Mouse (Mus musculus): ENCODE data around the gene Ube2g2. TPM values are rescaled to one million over a fixed set of nuclear protein-coding genes. Genes with fewer than 3 reads are reported as not detected.

Gene Ube2g2
- polyA plus RNA-seq, 1 experiment = 51.8 TPM

DNA sequence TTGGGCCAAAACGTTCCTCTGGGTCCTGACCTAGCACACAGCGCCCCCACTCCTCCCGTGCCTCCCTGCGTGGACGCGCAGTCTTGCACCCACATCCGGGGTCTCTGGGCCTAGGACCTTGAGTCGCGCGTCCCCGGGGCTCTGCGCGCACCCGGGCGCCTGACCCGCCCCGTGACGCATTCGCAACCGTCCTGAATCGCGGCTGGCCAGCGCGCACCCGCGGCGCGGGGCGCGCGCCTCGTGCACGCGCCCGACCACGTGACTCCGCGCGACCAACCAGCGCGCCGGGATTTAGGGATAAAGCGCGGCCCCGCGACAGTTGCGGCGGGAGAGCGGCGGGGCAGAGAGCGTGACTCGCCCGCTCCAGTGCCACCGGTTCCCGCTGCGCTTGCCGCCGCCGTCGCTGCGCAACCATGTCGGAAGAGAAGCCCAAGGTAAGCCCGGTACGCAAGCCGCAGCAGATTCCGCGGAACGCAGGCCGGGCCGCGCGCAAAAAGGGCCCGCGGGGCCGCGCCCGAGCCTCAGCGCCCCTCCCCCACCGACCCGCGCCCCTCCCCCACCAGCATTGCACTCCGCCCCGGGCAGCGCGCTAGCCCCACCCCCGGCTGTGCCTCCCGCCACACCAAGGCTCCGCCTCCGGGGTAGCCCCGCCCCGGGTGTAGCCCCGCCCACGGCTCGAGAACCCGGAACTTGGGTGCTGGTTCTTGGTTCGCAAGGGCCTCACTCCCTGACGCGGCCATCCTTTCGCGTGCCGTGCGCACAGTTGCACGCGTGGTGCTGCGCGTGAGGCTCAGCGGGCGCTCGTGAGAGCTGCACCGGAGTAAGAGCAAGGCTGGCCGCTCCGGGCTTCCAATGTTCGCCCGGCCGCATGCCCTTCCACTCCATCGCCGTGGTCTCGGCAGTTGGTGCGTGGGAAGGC, 15.9 kb upstream of the Ube2g2 start, which contains the start of the genes Sumo3 and Gm49325:
Gene Sumo3 (plus strand): TSS at position 190 of the 919 bp plus-strand sequence.
Gene Gm49325 (plus strand): TSS at position 290 of the 919 bp plus-strand sequence.
- peak; percentile 81 to 93 for DNase-seq (ENCODE audit: extremely low spot score in 1 of 2, low spot score in 1 of 2)

DNA sequence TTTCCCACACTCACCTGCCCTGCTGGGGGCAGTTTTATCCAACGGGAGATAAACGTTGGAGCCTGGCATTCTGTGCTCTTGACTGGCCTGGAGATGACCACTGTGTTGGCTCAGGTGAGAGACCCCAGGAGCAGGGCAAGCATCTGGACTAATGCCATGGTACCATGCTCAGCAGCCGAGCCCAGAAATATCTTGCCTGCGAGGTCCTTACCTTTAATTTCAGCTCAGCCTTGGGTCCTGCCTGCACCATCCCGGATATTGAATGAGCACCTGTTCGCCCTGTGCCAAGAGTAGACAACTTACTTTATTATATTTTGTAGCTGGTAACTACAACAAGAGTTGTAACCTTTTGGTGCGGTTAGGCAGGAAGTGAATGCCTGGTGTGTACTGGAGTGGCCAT, 15.2 kb upstream of the Ube2g2 start:
- no peak for DNase-seq (ENCODE audit: extremely low spot score in 1 of 2, low spot score in 1 of 2)

DNA sequence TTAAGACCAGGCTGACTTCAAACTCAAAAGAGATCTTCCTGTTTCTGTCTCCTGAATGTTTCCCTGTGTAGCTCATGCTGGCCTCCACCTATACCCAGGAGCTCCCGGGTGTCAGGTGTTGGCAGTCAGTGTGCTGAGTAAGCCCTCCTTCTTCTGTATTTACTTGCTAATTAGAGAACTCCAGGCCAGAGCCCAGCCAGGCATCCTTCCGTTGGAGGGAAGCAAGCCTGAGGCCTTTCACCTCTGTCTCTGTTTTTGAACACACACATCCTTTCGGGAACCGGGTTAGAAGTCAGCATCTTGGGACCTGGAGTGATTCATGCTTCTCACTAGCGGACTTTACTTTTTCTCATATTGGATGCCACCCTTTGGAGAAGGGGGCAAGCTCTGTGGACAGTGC, 14.6 kb upstream of the Ube2g2 start:
- no peak for DNase-seq (ENCODE audit: extremely low spot score in 1 of 2, low spot score in 1 of 2)

DNA sequence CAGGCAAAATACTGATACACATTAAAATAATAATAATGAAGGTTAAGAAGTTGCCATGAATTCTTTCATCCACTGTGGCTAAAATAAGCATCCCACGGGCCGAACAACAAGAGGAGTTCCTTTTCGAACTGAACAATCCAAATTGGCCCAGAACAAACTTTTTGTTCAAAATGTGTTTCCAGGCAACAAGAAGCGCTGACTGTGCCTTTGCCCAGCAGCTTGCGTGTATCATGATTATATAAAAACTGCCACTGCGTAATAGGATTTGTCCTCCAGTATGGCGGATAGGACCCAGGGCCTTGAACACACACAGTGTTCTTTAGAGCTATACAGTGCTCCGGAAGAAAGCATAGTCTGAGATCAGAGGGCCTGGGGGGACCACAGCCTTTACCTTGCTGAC, 13.5 kb upstream of the Ube2g2 start:
- DNase-seq (ENCODE audit: extremely low spot score in 1 of 2, low spot score in 1 of 2) = no peak

DNA sequence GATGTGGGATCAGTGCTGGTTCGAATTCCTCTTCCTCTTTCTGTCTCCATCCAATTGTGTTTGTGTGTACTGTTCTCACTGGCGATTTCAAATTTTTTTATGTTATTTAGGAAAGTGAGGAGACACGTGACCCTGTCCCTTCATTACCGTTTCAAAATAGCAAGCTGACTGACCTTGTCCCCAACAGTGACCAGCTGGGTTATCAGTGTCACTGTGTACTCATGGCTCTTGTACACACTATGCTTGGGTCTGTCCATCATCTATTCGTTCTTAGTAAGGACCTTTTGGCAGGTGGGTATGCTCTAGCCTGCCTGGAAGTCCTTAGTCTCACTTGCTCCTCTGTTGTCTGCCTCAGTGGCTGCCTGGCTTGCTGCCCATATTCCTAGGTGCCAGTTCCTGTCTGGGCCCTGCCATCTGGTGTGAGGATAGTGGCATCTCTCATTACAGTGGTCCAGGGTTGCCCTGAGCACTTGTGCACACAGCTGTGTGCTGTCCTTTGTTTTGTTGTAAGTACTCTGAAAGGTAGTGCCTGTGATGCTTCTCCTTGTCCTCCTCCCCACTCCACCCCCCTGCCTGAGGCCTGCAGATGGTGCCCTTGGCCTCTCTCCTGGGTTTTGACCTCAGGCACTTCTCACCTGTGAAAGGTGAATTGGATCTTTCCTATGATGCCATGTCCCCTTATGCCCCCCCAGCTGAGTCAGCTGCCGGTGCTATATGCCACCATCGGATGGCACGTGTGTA, 11.7 kb upstream of the Ube2g2 start:
- no peak for DNase-seq (ENCODE audit: extremely low spot score in 1 of 2, low spot score in 1 of 2)

DNA sequence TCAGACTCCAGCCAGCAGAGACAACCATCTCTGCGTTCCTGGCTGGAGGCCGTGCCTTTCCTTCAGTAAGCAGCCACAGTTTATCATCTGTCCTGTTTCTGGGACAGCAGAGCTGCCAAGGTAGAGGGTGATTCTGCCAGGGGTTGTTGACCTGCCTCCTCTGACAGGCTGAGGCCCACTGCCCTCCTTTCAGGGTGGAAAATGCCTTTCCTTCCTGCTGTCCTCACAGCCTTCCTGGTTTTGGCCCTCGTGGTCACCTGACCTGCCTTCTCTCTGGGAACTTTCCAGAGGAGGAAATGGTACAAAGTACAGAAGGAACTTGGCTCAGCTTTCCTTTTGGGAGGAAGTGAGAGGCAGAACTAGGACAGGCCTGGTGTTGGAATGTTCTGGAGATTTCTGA, 8.7 kb upstream of the Ube2g2 start:
- no peak for DNase-seq (ENCODE audit: extremely low spot score in 1 of 2, low spot score in 1 of 2)

DNA sequence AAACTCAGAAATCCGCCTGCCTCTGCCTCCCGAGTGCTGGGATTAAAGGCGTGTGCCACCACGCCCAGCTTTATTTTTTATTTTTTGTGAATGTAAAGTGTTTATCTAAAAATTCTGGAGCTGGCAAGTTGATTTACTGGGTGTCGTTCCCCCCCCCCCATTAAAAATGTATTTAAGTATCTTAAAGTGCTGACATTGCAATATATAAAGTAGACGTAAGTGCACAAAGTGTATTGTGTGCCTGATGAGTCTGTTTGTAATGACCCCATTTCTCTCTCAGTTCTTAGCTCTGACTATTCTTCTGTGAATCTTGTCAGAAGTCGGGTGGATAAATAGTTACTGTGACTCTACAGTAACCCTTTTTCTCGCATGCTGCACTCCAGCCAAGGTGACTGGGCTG, 6.4 kb upstream of the Ube2g2 start:
- DNase-seq (ENCODE audit: extremely low spot score in 1 of 2, low spot score in 1 of 2) = no peak

DNA sequence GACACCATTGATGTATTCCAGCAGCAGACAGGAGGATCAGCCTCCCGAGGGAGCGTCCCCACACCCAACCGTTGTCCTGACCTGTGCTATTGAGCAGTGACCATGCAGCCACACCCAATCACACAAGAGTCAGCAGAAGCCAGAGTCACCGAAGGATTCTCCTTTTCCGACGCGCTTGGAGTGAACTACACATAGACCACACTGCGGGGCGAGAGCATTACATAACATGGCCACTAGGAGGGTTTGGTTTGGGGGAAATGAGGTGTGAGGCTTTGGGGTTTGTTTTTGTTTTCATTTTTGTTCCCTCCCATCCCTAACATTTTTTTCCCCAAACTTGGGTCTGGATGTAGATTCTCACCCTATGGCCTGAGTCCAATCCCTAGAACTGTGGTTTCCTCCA, 5.9 kb upstream of the Ube2g2 start:
- no peak for DNase-seq (ENCODE audit: extremely low spot score in 1 of 2, low spot score in 1 of 2)

DNA sequence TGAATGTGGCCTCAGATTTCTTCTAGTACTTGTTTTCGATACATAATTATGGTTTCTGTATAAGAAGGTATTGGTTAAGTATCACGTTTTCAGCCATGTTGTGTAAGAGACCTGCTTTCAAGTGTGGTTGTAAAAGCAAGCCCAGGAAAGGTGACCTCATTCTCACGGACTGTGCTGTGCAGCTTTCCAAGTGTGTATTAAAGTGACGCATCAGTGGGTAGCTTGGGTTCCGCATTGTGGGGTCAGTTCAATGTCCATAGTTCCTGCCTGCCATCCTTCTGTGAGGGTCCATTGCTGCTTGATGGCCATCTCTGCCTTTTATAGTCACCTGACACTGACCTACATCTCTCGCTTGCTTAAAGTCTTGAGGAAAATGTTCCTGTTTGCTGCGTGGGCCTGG, 5.1 kb upstream of the Ube2g2 start:
- no peak for DNase-seq (ENCODE audit: extremely low spot score in 1 of 2, low spot score in 1 of 2)

DNA sequence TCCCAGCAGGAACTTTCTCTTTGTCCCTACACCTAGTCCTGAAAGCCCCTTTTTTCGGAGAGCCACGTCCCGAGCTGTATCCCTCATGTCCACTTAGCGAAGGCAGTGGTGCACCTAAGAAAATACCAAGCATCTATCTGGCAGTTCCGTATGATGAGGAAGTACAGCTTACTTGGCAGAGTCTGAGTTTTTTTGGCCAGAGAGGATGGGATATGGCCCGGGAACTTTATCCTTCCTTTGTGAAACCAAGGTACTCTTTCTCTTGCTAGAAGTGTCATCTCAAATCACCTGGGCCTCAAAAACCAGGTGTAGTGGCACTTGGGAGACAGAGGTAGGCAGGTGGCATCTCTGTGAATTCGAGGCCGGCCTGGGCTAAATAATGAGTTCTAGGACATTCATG, 529 bp upstream of the Ube2g2 start:
- DNase-seq (ENCODE audit: extremely low spot score in 1 of 2, low spot score in 1 of 2) = no peak

DNA sequence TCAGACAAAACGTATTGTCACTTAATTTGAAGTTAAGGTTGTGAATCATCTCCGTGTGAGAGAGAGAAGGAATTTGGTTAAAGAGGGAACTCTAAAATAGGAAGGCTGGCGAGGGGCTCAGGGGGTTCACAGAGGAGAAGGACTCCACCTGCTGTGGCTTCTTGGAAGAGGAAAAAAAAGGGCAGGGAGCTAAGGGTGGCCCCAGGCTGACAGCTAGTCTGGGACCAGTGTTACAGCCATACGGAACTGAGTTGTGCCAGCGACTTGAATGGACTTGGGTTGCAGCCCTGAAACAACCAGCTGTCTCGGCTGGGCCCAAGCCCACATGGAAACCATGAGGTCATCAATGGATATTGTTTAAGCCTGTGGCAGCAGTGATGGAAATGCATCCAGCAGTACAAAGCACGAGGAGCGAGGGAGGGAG, 1.0 kb downstream of the Ube2g2 start:
- DNase-seq (ENCODE audit: extremely low spot score in 1 of 2, low spot score in 1 of 2) = no peak

DNA sequence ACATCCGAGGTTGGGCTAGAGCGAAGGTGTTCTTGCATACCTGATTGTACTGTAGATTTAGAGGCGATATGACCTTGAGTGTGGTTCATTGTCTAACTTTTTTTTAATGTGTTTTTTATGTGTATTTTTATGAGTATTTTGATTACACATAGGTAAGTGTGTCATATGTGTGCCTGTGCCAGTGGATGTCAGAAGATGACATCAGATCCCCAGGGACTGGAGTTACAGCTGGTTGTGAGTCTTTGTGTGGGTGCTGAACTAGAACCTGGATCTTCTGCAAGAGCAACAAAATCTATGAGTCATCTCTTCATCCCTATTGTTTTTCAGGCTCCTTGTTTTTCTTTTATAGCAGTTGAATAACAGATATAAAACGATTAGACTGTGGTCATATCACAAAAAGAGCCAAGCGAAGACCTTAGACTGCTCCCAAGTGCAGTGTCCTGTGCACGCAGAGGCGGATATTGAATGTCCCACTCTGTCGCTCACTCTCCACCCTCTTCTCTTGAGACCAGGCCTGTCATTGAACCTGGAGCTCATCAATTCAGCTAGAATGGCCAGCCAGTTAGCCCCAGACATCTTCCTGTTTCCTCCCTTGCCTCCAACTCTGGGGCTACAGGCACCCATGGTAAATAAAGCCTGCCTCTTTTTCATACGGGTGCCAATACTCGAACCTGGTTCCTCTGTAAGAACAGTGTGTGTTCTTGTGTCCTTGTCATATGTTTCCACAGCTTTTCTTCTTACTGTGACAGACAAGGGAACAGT, 1.7 kb downstream of the Ube2g2 start:
- no peak for DNase-seq (ENCODE audit: extremely low spot score in 1 of 2, low spot score in 1 of 2)

DNA sequence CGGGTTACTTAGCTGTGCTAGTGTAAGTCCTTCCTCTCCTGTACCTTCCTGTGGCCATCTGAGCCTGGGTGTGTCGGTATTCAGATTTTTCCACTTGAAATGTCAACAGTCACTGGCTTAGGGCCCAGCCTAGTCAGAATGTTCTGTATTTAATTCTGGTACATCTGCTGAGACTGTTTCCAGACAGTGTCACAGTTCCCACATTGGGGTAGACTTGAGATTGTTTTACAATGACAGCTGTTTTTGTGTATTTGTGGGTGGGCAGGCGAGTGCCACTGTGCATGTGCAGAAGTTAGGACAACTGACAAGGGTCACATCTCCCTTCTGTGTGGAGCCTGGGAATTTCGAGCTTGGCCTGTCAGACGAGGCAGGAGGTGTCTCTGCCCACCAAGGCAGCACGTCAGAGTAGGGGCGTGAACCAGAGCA, 2.5 kb downstream of the Ube2g2 start:
- DNase-seq (ENCODE audit: extremely low spot score in 1 of 2, low spot score in 1 of 2) = peak; percentile 48 to 70

DNA sequence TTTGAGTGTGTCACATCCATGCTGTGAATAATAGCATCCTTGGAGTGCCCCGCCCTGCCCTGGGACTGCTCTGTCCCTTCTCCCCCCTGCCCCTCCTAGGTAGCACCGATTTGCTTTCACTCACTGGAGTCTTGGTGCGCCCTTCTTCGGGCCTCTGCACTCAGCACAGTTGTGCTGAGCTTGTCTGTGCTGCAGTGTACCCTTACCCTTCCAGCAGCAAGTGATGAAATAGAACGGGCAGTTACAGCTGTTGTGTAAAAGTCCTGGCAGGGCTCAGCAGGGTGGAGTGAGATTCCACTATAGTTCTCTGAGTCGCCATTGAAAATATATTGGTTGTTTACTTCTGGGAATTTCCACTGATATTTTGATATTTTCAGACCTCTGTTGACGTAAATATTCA, 4.0 kb downstream of the Ube2g2 start:
- DNase-seq (ENCODE audit: extremely low spot score in 1 of 2, low spot score in 1 of 2) = no peak

DNA sequence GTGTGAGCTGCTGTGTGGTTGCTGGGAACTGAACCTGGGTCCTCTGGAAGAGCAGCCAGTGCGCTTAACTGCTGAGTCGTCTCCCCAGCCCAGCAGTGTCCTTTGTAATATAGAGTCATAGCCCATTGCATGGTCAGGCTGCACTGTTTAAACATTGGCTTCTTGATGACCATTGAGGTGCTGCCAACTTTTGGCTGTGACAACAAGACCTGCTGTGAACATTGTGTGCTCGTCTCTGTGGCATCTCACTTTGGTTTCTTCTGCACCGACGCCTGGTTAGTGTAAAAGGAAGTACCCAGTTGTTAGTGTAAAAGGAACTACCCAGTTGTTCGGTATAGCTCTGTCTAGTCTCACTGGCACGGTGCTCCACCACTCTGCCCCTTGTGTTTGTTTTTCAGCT, 4.5 kb downstream of the Ube2g2 start:
- no peak for DNase-seq (ENCODE audit: extremely low spot score in 1 of 2, low spot score in 1 of 2)

DNA sequence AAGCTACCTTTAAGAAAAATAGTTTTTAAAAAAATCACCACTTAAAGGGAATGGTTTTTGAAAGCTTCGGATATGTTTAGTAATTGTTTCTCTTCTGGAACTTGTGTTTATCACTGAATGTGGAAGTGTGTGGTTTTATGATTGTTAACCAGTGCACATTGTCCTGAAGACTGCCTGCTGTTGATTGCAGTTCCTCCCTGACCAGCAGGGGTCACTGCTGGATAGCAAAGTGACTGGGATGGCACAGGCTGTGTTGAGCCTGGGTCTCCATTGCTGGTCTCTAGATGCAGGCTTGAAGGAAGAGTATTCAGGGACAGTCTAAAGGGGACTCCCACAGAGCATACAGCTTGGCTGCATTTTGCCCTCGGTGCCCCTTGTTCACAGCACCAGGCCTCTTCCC, 5.4 kb downstream of the Ube2g2 start:
- DNase-seq (ENCODE audit: extremely low spot score in 1 of 2, low spot score in 1 of 2) = peak in 1 of 2 experiments; percentile 89

DNA sequence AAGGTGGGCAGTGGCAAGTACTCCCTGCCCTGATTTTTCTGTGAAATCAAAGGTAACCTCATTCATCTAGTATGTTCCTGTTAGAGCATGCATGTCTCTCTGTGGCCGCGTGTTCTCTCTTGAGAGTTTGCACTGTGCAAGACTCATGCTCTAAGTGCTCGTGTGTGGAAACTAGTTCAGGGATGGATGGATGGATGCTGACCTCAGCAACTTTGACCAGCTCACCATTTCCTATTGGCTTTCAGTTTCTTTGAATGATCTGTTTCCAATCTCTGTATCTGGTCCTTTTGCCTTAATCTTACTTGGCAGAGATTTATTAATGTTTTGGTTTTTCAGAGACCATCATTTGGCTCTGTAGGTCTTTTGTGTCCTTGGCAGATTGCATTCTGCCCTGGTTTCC, 7.1 kb downstream of the Ube2g2 start:
- DNase-seq (ENCODE audit: extremely low spot score in 1 of 2, low spot score in 1 of 2) = no peak

DNA sequence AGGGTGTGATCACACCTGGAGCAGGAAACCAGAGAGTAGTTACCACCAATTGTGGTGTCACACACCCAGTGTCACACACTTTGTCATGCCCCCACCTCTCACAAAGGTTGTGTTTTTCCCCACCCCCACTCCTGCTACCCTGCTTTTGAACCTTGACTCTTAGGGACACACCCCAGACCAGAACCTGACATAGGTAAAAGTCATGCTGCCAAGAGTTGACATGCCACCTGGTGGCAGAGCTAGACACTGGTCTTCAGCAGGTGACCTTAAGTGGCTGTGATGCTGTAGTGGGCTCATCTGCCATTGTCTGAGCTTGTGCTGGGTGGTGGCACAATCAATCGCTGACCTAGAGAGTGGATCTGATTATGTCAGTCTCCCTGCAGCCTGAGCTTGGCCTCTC, 7.9 kb downstream of the Ube2g2 start:
- DNase-seq (ENCODE audit: extremely low spot score in 1 of 2, low spot score in 1 of 2) = no peak

DNA sequence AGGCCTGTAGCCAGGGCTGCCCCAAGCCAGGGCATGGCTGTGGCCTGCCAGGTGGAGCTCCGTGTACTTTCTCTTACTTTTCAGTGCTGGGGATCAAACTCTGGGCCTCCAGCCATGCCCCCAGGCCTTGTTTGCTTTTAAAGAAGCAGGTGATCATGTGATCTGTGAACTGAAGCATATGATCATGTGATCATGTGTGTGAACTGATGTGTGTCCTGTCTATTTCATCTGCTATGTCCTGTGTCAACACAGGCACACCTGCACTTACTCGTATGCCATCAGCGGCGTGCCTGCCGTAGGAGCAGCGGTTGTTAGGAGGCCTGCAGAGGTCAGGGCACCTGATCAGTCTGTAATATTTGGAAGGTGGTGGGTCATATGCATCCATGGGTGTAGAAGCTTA, 11.9 kb downstream of the Ube2g2 start:
- no peak for DNase-seq (ENCODE audit: extremely low spot score in 1 of 2, low spot score in 1 of 2)

DNA sequence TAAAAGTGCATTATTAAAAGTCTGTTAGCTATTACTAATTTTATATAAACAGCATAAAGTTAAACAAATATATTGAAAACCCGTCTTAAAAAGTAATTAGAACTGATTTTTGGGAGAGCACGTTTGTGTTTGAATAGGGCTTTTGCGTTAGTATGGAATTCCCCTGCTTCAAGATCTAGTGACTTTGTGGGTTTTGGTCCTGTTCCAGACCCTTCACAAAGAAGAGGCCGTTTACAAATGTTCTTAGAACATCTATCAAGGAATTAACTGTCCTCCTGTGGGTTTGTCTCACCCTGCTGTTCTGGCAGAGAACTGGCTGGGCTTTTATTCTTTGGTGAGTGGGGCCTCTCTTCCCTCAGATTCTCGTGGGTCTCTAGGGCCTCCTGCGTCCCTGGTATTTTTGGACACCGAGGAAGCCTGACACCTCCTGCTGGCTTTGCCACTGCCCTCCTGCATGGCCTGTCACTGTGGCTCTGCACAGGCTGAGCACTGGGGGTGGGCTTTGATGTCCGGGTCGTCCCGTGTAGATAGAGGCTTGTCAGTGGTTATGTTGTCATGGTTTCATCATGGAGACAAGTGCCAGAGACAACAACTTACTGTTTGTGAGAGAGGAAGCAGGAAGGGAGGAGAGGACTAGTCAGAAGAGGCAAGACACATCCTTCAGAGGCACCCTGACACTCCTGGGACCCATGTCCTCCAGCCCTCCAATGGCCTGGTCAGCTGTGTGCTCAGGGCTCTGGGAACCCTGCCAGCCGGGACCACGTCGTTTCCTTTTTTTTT, 12.6 kb downstream of the Ube2g2 start:
- DNase-seq (ENCODE audit: extremely low spot score in 1 of 2, low spot score in 1 of 2) = no peak

All from frontal cortex, adult 2 months (tissue).